In genomic region chr1:58714361-58714760, GRCm38 (mm10) we compare ENCODE assay signal across 7 mouse cellular contexts. TPM values are rescaled to one million over a fixed set of nuclear protein-coding genes. Genes with fewer than 3 reads are reported as not detected.
DNase-seq lines count a peak whose midpoint lies in the region; ATAC-seq lines count a peak whose summit lies in the region.

No protein-coding gene starts in this region.

- H3K4me3 ChIP-seq in lung, embryonic 16.5 days (ENCODE audit: low read length) = peak overlapping the region; percentile 77
- H3K4me3 ChIP-seq in forebrain, embryonic 10.5 days = peak overlapping the region; percentile 71
- H3K4me3 ChIP-seq in limb, embryonic 12.5 days (replicated peaks) = peak overlapping the region; percentile 57
- H3K4me3 ChIP-seq in stomach, embryonic 14.5 days (ENCODE audit: low read depth, low read length) = peak overlapping the region; percentile 68

- peaks cover 12% of the 10 kb centered on the region for H3K36me3 ChIP-seq in lung, embryonic 16.5 days (ENCODE audit: control insufficient read depth, insufficient read depth, low read length)
- H3K36me3 ChIP-seq in forebrain, embryonic 10.5 days (replicated peaks) = peaks cover 34% of the 10 kb centered on the region
- H3K36me3 ChIP-seq in limb, embryonic 12.5 days = peaks cover 30% of the 10 kb centered on the region
- peaks cover 7% of the 10 kb centered on the region; the same call in 1 of the 2 replicates for H3K36me3 ChIP-seq in stomach, embryonic 14.5 days (ENCODE audit: control insufficient read depth, insufficient read depth, low read length)

- whole genome bisulfite sequencing in lung, embryonic 16.5 days = 21% methylated on average over 1 of the region's 1 CpGs
- 83% methylated on average over 1 of the region's 1 CpGs for WGBS in forebrain, embryonic 10.5 days
- WGBS in limb, embryonic 12.5 days = 62% methylated on average over 1 of the region's 1 CpGs
- WGBS in stomach, embryonic 14.5 days = 53% methylated on average over 1 of the region's 1 CpGs

- H3K9ac ChIP-seq in lung, embryonic 16.5 days (ENCODE audit: low read length) = peak overlapping the region; percentile 92
- H3K9ac ChIP-seq in limb, embryonic 12.5 days (replicated peaks) = 0 out of 2 replicates have a peak overlapping the region, but pooled peaks have one; percentile 72
- peak overlapping the region; percentile 73; the same call in 1 of the 2 replicates for H3K9ac ChIP-seq in stomach, embryonic 14.5 days (replicated peaks; ENCODE audit: low read depth, low read length)

- H3K4me1 ChIP-seq in lung, embryonic 16.5 days (replicated peaks; ENCODE audit: control insufficient read depth, insufficient read depth, low read length) = peaks cover 17% of the 10 kb centered on the region
- peaks cover 50% of the 10 kb centered on the region for H3K4me1 ChIP-seq in forebrain, embryonic 10.5 days
- peaks cover 17% of the 10 kb centered on the region for H3K4me1 ChIP-seq in limb, embryonic 12.5 days (replicated peaks)
- no peaks in the 10 kb centered on the region for H3K4me1 ChIP-seq in stomach, embryonic 14.5 days (ENCODE audit: control insufficient read depth, insufficient read depth, low read length)

- DNase-seq in lung, postnatal 14 days = no peak
- DNase-seq in forebrain, embryonic 10.5 days (ENCODE audit: extremely low spot score, low spot score) = no peak
- DNase-seq in right cerebral cortex, postnatal 10 days (ENCODE audit: low spot score in 2 of 2) = no peak
- no peak for DNase-seq in thymus, postnatal 14 days

- no peaks in the 10 kb centered on the region for H3K9me3 ChIP-seq in lung, embryonic 16.5 days (ENCODE audit: control insufficient read depth, low read length)
- no peaks in the 10 kb centered on the region for H3K9me3 ChIP-seq in forebrain, embryonic 10.5 days
- no peaks in the 10 kb centered on the region for H3K9me3 ChIP-seq in limb, embryonic 12.5 days
- H3K9me3 ChIP-seq in stomach, embryonic 14.5 days (ENCODE audit: control insufficient read depth, low read depth, low read length) = no peaks in the 10 kb centered on the region

- H3K27ac ChIP-seq in lung, embryonic 16.5 days (ENCODE audit: low read length) = peak overlapping the region; percentile 99
- H3K27ac ChIP-seq in forebrain, embryonic 10.5 days = no peak overlapping the region
- H3K27ac ChIP-seq in limb, embryonic 12.5 days = peak overlapping the region; percentile 99; the same call in 1 of the 2 replicates
- no peak overlapping the region for H3K27ac ChIP-seq in stomach, embryonic 14.5 days (ENCODE audit: low read length)

- no peaks in the 10 kb centered on the region for H3K27me3 ChIP-seq in lung, embryonic 16.5 days (ENCODE audit: control insufficient read depth, insufficient read depth, low read depth, low read length)
- no peaks in the 10 kb centered on the region for H3K27me3 ChIP-seq in forebrain, embryonic 10.5 days (ENCODE audit: poor library complexity, severe bottlenecking)
- no peaks in the 10 kb centered on the region for H3K27me3 ChIP-seq in limb, embryonic 12.5 days
- H3K27me3 ChIP-seq in stomach, embryonic 14.5 days (ENCODE audit: control insufficient read depth, insufficient read depth, low read length) = no peaks in the 10 kb centered on the region

- no peak for ATAC-seq in lung, embryonic 16.5 days (ENCODE audit: low read depth)
- ATAC-seq in limb, embryonic 12.5 days (ENCODE audit: insufficient number of reproducible peaks, insufficient read depth, low FRiP score, low TSS enrichment, low read depth) = no peak
- no peak for ATAC-seq in stomach, embryonic 14.5 days (ENCODE audit: insufficient number of reproducible peaks, insufficient read depth, low FRiP score, low read depth)

- H3K4me2 ChIP-seq in lung, embryonic 16.5 days (ENCODE audit: low read depth, low read length) = peak overlapping the region; percentile 65
- H3K4me2 ChIP-seq in limb, embryonic 12.5 days = peak overlapping the region; percentile 68
- H3K4me2 ChIP-seq in stomach, embryonic 14.5 days (replicated peaks; ENCODE audit: low read depth, low read length) = peak overlapping the region; percentile 81

RNA-seq across cellular contexts. Expression of gene Cflar, which starts 3.1 kb away (rescaled TPM):
- polyA plus RNA-seq in lung, embryonic 16.5 days (2015; fragmentation: Nextera tagmentation; extraction: Ambion mirVana) = 42.5 and 47.0 TPM in 2 replicates
- 26.3 and 30.7 TPM in 2 replicates for polyA plus RNA-seq in forebrain, embryonic 10.5 days (2016; fragmentation: Nextera tagmentation; extraction: Ambion mirVana)
- polyA plus RNA-seq in limb, embryonic 12.5 days (2016; fragmentation: Nextera tagmentation; extraction: Ambion mirVana) = 29.9 and 34.3 TPM in 2 replicates
- polyA plus RNA-seq in stomach, embryonic 14.5 days (2014; fragmentation: Nextera tagmentation; extraction: Ambion mirVana) = 38.8 and 44.1 TPM in 2 replicates

RNA-seq across cellular contexts. Expression of gene Als2cr12, which starts 18.6 kb away (rescaled TPM):
- polyA plus RNA-seq in lung, embryonic 16.5 days (2015; fragmentation: Nextera tagmentation; extraction: Ambion mirVana) = 0.23 TPM in 1 of 2 replicates, not detected in the other
- polyA plus RNA-seq in forebrain, embryonic 10.5 days (2016; fragmentation: Nextera tagmentation; extraction: Ambion mirVana) = not detected in 2 replicates
- polyA plus RNA-seq in limb, embryonic 12.5 days (2016; fragmentation: Nextera tagmentation; extraction: Ambion mirVana) = not detected in 2 replicates
- not detected in 2 replicates for polyA plus RNA-seq in stomach, embryonic 14.5 days (2014; fragmentation: Nextera tagmentation; extraction: Ambion mirVana)

Comparison
In these comparisons a context has a peak if more than half of its experiments do, and no peak if none do; other contexts are left out.
1. H3K27ac ChIP-seq: peak in lung, embryonic 16.5 days (single experiment) and limb, embryonic 12.5 days (single experiment); none in forebrain, embryonic 10.5 days (single experiment) and stomach, embryonic 14.5 days (single experiment).
2. Peak in every context shown above with its lines, with median percentiles within 50 percentile points of each other: H3K4me2 ChIP-seq, H3K4me3 ChIP-seq and H3K9ac ChIP-seq.